Mouse (Mus musculus) cerebellum, postnatal 36 days (tissue): ENCODE data around the gene Cbarp.

Experiments
- DNase-seq, 2 experiments: peaks; one replicate each; pipeline ENCODE4 v3.0.0; 2021 to 2022; ENCODE audit warnings: mixed read lengths in 2 of 2

The Cbarp gene

GRCm38 (mm10) chr10:80140666-80141035 lies at the start of gene Cbarp:
Gene Cbarp, minus strand, starts transcription at chr10:80140835.
- no peak for DNase-seq

GRCm38 (mm10) chr10:80189999-80190398 lies 49.4 kb upstream of the Cbarp start:
- DNase-seq: no peak

- DNase-seq: no peak
Measured at GRCm38 (mm10) chr10:80188453-80189024, 47.9 kb upstream of the Cbarp start.

- no peak for DNase-seq
Measured at GRCm38 (mm10) chr10:80187739-80188138, 47.1 kb upstream of the Cbarp start.

- DNase-seq: no peak
Measured at GRCm38 (mm10) chr10:80186649-80187048, 46.0 kb upstream of the Cbarp start.

GRCm38 (mm10) chr10:80182547-80182946 lies 41.9 kb upstream of the Cbarp start:
- no peak for DNase-seq

GRCm38 (mm10) chr10:80180823-80181222 lies 40.2 kb upstream of the Cbarp start:
- DNase-seq: no peak

- DNase-seq: no peak
Measured at GRCm38 (mm10) chr10:80180288-80180687, 39.7 kb upstream of the Cbarp start.

- peak; percentile 55 to 65 for DNase-seq
Measured at GRCm38 (mm10) chr10:80179068-80180051, 38.7 kb upstream of the Cbarp start, which contains the start of gene Efna2. Gene Efna2, plus strand, starts transcription at chr10:80179482.

- no peak for DNase-seq
Measured at GRCm38 (mm10) chr10:80177441-80178279, 37.0 kb upstream of the Cbarp start.

- DNase-seq: no peak
Measured at GRCm38 (mm10) chr10:80176270-80176834, 35.7 kb upstream of the Cbarp start.

- peak; percentile 54 to 58 for DNase-seq
Measured at GRCm38 (mm10) chr10:80175536-80176269, 35.1 kb upstream of the Cbarp start.

GRCm38 (mm10) chr10:80174705-80175104 lies 34.1 kb upstream of the Cbarp start:
- DNase-seq: peak in 1 of 2 experiments; percentile 48

GRCm38 (mm10) chr10:80173955-80174640 lies 33.5 kb upstream of the Cbarp start:
- no peak for DNase-seq

GRCm38 (mm10) chr10:80173358-80173757 lies 32.7 kb upstream of the Cbarp start:
- no peak for DNase-seq

GRCm38 (mm10) chr10:80172527-80173292 lies 32.1 kb upstream of the Cbarp start, which contains the start of gene 1600002K03Rik:
Gene 1600002K03Rik, plus strand, starts transcription at chr10:80172944.
- peak; percentile 81 to 88 for DNase-seq

GRCm38 (mm10) chr10:80171760-80172526 lies 31.3 kb upstream of the Cbarp start:
- no peak for DNase-seq

GRCm38 (mm10) chr10:80171252-80171651 lies 30.6 kb upstream of the Cbarp start:
- DNase-seq: no peak

GRCm38 (mm10) chr10:80170601-80171021 lies 30.0 kb upstream of the Cbarp start:
- DNase-seq: no peak

- DNase-seq: no peak
Measured at GRCm38 (mm10) chr10:80170052-80170451, 29.4 kb upstream of the Cbarp start.
